Mouse (Mus musculus) liver, adult (tissue): ENCODE data around the gene Slc17a7.

Experiments used
- GATA4 ChIP-seq: IDR thresholded peaks from 2 replicates; pipeline ENCODE4 v1.6.1; 2014; ENCODE audit warnings: mild to moderate bottlenecking, low read length; ENCODE audit not compliant: insufficient replicate concordance

Gene Slc17a7

GRCm38 (mm10) chr7:45163735-45164490, at the start of gene Slc17a7:
TSS of gene Slc17a7 (plus strand) at chr7:45163949.
- no peak for TF ChIP-seq GATA4

- TF ChIP-seq GATA4: no peak
These were observed 46.2 kb upstream of the Slc17a7 start for GRCm38 (mm10) chr7:45117566-45117965.

GRCm38 (mm10) chr7:45118336-45118735, 45.4 kb upstream of the Slc17a7 start:
- TF ChIP-seq GATA4: no peak

GRCm38 (mm10) chr7:45119780-45120709, 43.7 kb upstream of the Slc17a7 start:
- TF ChIP-seq GATA4: no peak

GRCm38 (mm10) chr7:45121404-45121803, 42.3 kb upstream of the Slc17a7 start:
- TF ChIP-seq GATA4: no peak

GRCm38 (mm10) chr7:45121966-45122365, 41.8 kb upstream of the Slc17a7 start:
- TF ChIP-seq GATA4: no peak

- TF ChIP-seq GATA4: no peak
These were observed 41.1 kb upstream of the Slc17a7 start for GRCm38 (mm10) chr7:45122561-45123185.

GRCm38 (mm10) chr7:45123186-45123570, 40.6 kb upstream of the Slc17a7 start:
- no peak for TF ChIP-seq GATA4

- peak; percentile 58; the same call in 1 of the 2 replicates for TF ChIP-seq GATA4
These were observed 39.3 kb upstream of the Slc17a7 start, which contains the start of gene Rps11 for GRCm38 (mm10) chr7:45124224-45125143. TSS of gene Rps11 (minus strand) at chr7:45124439.

- no peak for TF ChIP-seq GATA4
These were observed 38.6 kb upstream of the Slc17a7 start for GRCm38 (mm10) chr7:45125144-45125600.

- TF ChIP-seq GATA4: no peak
These were observed 37.5 kb upstream of the Slc17a7 start for GRCm38 (mm10) chr7:45126147-45126843.

GRCm38 (mm10) chr7:45126844-45127699, 36.7 kb upstream of the Slc17a7 start:
- no peak for TF ChIP-seq GATA4
